In the genomic region with DNA sequence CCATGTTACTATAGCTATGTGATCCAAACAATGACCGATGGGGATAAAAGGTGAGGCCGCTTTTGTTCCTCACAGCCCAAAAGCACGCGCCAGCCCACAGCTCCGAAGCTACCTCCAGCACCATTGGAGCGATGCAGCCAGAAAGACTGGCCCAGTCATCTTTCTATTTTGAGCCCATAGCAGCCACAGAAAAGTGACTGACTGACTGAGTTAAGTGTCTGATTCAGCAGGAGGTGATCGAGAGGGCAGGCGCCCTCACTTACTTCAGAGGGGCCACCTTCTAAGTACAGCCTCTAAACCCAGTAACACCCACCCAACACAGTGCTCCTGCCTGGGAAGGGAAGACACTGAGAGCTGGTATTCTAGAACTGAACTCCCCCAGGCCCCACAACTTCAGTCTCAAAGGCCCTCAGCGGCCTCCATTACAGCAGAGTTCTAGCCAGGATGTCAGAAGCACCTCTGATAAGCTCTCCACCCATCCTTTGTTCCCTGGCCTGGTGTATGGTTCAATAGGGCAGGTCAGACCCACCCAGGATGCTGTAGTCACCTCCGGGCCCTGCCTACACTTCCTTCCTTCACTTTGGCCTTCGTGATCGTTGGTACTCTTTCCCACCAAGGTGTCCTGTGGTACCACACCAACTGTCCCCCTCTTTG, we compare ENCODE assay signal across 13 mouse cellular contexts.
A peak's percentile ranks its signal among the peaks of the same experiment; 100 is the strongest.
DNase-seq lines count a peak whose midpoint lies in the region; ATAC-seq and TF ChIP-seq lines count a peak whose summit lies in the region.
"Had no signal": no experiment of that assay in that cellular context is flagged by ENCODE, and none has a peak within 500 bp of the region (broad histone marks: within the 10 kb centered on the region; RNA-seq: fewer than 3 reads in every experiment).

No protein-coding gene starts in this region.

- H3K4me2 ChIP-seq in heart, embryonic 15.5 days, result peak overlapping the region; percentile 27
- H3K4me2 ChIP-seq: limb, embryonic 12.5 days; midbrain, embryonic 13.5 days had no signal

- H3K9me3 ChIP-seq in heart, embryonic 15.5 days (replicated peaks), result no peaks in the 10 kb centered on the region
- no peaks in the 10 kb centered on the region for H3K9me3 ChIP-seq in forebrain, embryonic 10.5 days
- H3K9me3 ChIP-seq: limb, embryonic 12.5 days; midbrain, embryonic 13.5 days had no signal

- peaks cover 23% of the 10 kb centered on the region for H3K4me1 ChIP-seq in brown adipose tissue, adult 24 weeks (ENCODE audit: control insufficient read depth, insufficient read depth, insufficient read length, low read length)
- peaks cover 55% of the 10 kb centered on the region for H3K4me1 ChIP-seq in heart, embryonic 15.5 days (replicated peaks)
- peaks cover 32% of the 10 kb centered on the region for H3K4me1 ChIP-seq in forebrain, embryonic 10.5 days

- no peaks in the 10 kb centered on the region for H3K27me3 ChIP-seq in heart, embryonic 15.5 days
- H3K27me3 ChIP-seq in forebrain, embryonic 10.5 days (ENCODE audit: poor library complexity, severe bottlenecking), result no peaks in the 10 kb centered on the region
- H3K27me3 ChIP-seq: limb, embryonic 12.5 days; midbrain, embryonic 13.5 days had no signal

- 44% methylated on average over 12 of the region's 12 CpGs for WGBS in heart, embryonic 15.5 days
- 95% methylated on average over 12 of the region's 12 CpGs for WGBS in forebrain, embryonic 10.5 days

- H3K4me3 ChIP-seq in layer of hippocampus, adult 2 months, result no peak overlapping the region
- no peak overlapping the region for H3K4me3 ChIP-seq in brown adipose tissue, adult 24 weeks (ENCODE audit: insufficient read depth, low read depth, low read length)
- no peak overlapping the region for H3K4me3 ChIP-seq in heart, embryonic 15.5 days
- no peak overlapping the region for H3K4me3 ChIP-seq in forebrain, embryonic 10.5 days
- H3K4me3 ChIP-seq: limb, embryonic 12.5 days; midbrain, embryonic 13.5 days had no signal

- H3K36me3 ChIP-seq in heart, embryonic 15.5 days, result no peaks in the 10 kb centered on the region
- peaks cover 83% of the 10 kb centered on the region for H3K36me3 ChIP-seq in forebrain, embryonic 10.5 days (replicated peaks)

- TF ChIP-seq CTCF in layer of hippocampus, adult 2 months (conservative IDR thresholded peaks at IDR 0.05), result no peak

- no peak for DNase-seq in layer of hippocampus, adult 2 months (ENCODE audit: low spot score in 2 of 2)
- no peak for DNase-seq in layer of hippocampus, adult 11-12 months (ENCODE audit: low spot score)
- peak; percentile 52 for DNase-seq in skeletal muscle tissue, adult 2 months (ENCODE audit: low read depth, low spot score)
- no peak for DNase-seq in urinary bladder, adult 2 months (ENCODE audit: low spot score)
- DNase-seq in forebrain, embryonic 10.5 days (ENCODE audit: extremely low spot score, low spot score), result no peak
- DNase-seq: lung, postnatal 14 days; right cerebral cortex, postnatal 14 days; thymus, adult 2 months had no signal

- ATAC-seq in heart, embryonic 15.5 days (replicated peaks; ENCODE audit: insufficient number of reproducible peaks, insufficient read depth, low FRiP score, low read depth), result peak; percentile 72
- ATAC-seq: midbrain, embryonic 13.5 days had no signal

- 0 out of 2 replicates have a peak overlapping the region, but pooled peaks have one; percentile 5 for H3K9ac ChIP-seq in heart, embryonic 15.5 days
- H3K9ac ChIP-seq: limb, embryonic 12.5 days; liver, embryonic 14.5 days; midbrain, embryonic 13.5 days had no signal

- H3K27ac ChIP-seq in layer of hippocampus, adult 2 months, result peak overlapping the region; percentile 80; the same call in 1 of the 2 replicates
- H3K27ac ChIP-seq in brown adipose tissue, adult 24 weeks (replicated peaks; ENCODE audit: low read depth, low read length), result peak overlapping the region; percentile 9; the same call in 1 of the 2 replicates
- H3K27ac ChIP-seq in heart, embryonic 15.5 days, result peak overlapping the region; percentile 89
- H3K27ac ChIP-seq in forebrain, embryonic 10.5 days, result no peak overlapping the region
- H3K27ac ChIP-seq: limb, embryonic 12.5 days; liver, embryonic 14.5 days had no signal
